Mouse (Mus musculus) embryonic stem cell, embryonic (primary cell): Measurements from ENCODE around the gene Cog1.

ENCODE experiments used
- CTCF ChIA-PET, 4 experiments: fragments of 300-600 bp in 2 of 4; fragments of 350-600 bp in 2 of 4; sonication (Branson Sonifier 250); formaldehyde crosslinking; loops; one replicate each; lab custom pipeline; 2022; ENCODE audit warnings: inconsistent platforms in 2 of 4; lab: Charles Lee
- POLR2A ChIA-PET, 4 experiments: fragments of 300-600 bp in 2 of 4; fragments of 350-600 bp in 2 of 4; sonication (Branson Sonifier 250); formaldehyde crosslinking; loops; one replicate each; lab custom pipeline; 2022; ENCODE audit warnings: antibody characterized with exemption in 4 of 4, inconsistent platforms in 1 of 4; lab: Charles Lee

The Cog1 gene

GRCm38 (mm10) chr11:113716132-113716531 is 67.2 kb downstream of the Cog1 start:
- POLR2A ChIA-PET: interaction anchor here in 2 of 4 experiments (0.6 to 5.7 kb wide), 8 partner anchors 7 to 258 kb away, joined by 3 to 38 read pairs (median 8); partner anchors contain the start of genes Cdc42ep4 (in 1 of the 2) and Cpsf4l (in 1 of the 2)
- CTCF ChIA-PET: interaction anchor here (0.6 to 1.6 kb wide), 5 partner anchors 18 to 147 kb away, joined by 3 to 9 read pairs (median 4); no protein-coding TSS in a partner anchor
